Mouse (Mus musculus) erythroid progenitor cell, adult 5-6 weeks (primary cell): ENCODE results near the gene Serping1. TPM values are rescaled to one million over a fixed set of nuclear protein-coding genes. Genes with fewer than 3 reads are reported as not detected.

Source experiments
- ATAC-seq: replicated peaks from 2 replicates; pipeline ENCODE4 v1.8.0; 2016; ENCODE audit warnings: moderate number of reproducible peaks, mild to moderate bottlenecking, moderate TSS enrichment, inconsistent platforms; ENCODE audit not compliant: poor library complexity, low FRiP score, severe bottlenecking
- total RNA-seq, 2 experiments: library from RNA; stranded (forward) in 1 of 2; stranded (reverse) in 1 of 2; fragments of 150-400 nt in 1 of 2; fragments of 186-747, 209-891 nt in 1 of 2; gene quantifications; 2 replicates each; pipeline versions ENCODE4 v1.2.3 to v1.2.4; 2015 to 2017; ENCODE audit warnings: low replicate concordance in 2 of 2

Serping1 gene
- total RNA-seq, 2 experiments from 2014 or later, result 3.8 to 12.6 TPM

DNA sequence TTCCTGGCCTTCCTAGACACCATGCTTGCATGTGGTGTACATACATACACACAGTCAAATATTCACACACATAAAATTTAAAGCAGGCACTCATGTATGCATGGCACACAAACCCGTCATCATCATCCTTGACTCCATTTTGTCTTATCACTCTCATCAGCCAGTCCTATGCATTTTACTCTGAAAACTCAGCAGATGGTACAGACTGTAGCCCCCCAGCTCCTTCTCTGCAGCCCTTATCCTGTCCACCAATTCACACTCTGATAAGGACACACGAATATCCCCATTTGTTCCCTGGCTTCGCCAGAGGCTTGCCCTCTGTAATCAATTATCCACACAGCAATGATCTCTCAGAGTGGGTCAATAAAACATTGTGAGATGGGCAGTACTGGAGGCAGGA is 54.1 kb downstream of the Serping1 start:
- ATAC-seq, result no peak

DNA sequence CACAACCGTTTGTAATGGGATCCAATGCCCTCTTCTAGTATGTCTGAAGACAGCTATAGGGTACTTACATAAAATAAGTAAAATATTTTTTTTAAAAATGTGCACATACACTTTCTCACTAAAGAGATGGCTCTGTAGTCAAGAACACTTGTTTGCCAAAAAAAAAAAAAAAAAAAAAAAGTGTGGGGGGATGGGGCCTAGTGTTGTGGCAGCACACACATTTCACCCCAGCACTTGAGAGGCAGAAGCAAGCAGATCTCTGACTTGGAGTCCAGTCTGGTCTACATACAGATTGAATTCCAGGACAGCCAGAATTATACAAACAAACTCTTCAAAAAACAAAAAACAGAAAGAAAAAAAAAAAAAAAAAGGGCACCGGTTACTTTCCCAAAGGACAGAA is 54.5 kb downstream of the Serping1 start:
- no peak for ATAC-seq

DNA sequence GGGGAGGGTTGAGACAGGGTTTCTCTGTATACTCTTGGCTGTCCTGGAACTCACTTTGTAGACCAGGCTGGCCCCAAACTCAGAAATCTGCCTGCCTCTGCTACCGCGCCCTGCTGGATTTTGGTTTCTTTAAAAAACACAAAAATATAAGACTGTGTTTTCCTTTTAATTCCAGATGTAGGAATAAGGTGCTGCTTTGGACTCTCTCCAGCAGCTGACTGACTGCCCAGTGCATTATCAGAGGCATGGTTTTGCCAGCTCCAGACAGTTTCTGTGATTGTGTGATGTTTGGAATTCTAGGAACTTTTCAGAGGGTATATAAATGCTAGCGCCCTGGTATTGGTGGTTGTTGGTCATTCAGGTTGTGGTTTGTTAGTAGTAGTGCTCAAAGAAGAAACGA is 57.9 kb downstream of the Serping1 start:
- ATAC-seq, result no peak

DNA sequence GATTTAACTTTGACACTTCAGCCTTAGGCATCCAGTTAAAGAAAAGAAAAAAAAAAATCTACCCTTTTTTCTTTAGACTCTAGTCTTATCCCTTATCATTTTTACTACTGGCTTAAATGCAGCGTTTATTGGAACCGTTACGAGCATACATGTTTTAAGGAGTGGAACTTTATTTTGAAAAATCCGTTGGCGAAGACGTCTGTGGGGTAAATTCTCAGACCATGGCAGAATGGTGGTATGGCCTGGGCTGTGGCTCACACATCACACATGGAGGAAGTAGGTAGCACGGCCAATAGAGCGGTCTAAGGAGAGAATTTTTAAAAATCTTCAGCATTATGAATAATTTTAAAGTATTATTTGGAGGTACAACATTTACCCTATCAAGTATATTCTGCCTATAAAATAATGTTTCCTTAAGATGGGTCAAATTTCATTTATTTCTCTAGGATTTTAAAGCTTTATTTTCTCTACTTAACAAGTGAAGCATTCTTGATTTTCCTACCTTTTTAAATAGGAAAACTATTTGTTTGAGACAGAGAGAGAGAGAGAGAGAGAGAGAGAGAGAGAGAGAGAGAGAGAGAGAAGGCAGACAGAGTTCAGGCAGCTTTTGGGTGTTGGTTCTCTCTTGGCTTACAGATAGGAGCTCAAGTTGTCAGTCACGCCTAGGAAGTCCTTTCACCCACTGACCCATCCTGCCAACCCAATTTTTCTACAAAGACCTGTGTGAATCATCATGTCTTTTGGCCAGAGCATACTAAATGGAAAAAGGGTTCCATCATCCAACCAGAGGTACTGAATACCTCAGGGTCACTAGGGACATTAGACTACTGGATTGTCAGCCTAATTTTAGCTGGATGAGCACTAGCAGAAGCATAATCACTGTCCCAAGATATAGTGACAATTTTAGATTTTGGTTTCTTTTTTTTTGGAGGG is 58.6 kb downstream of the Serping1 start:
- ATAC-seq, result peak; percentile 48

- ATAC-seq, result peak; percentile 88
Measured at GRCm38 (mm10) chr2:84715562-84716361, 59.5 kb downstream of the Serping1 start.

Other genes with a start within 250 kb of the Serping1 start
- 11.2 and 15.1 TPM in 2 replicates for gene Ctnnd1, start 124.7 kb downstream of the Serping1 start, total RNA-seq (2015; ENCODE audit: low replicate concordance)
- 7.0 and 18.7 TPM in 2 replicates for gene Ctnnd1, start 124.7 kb downstream of the Serping1 start, total RNA-seq (2017; ENCODE audit: low replicate concordance)
- not detected in 2 replicates for gene Btbd18, start 116.4 kb downstream of the Serping1 start, total RNA-seq (2015; ENCODE audit: low replicate concordance)
- not detected in 2 replicates for gene Btbd18, start 116.4 kb downstream of the Serping1 start, total RNA-seq (2017; ENCODE audit: low replicate concordance)
- gene Selenoh, start 104.7 kb downstream of the Serping1 start, total RNA-seq (2015; ENCODE audit: low replicate concordance), result 59.8 and 66.2 TPM in 2 replicates
- gene Selenoh, start 104.7 kb downstream of the Serping1 start, total RNA-seq (2017; ENCODE audit: low replicate concordance), result 21.6 and 28.2 TPM in 2 replicates
- not detected in 2 replicates for gene Gm28635, start 97.4 kb downstream of the Serping1 start, total RNA-seq (2015; ENCODE audit: low replicate concordance)
- 1.1 TPM in 1 of 2 replicates, not detected in the other for gene Gm28635, start 97.4 kb downstream of the Serping1 start, total RNA-seq (2017; ENCODE audit: low replicate concordance)
- gene Med19, start 97.0 kb downstream of the Serping1 start, total RNA-seq (2015; ENCODE audit: low replicate concordance), result 29.3 and 36.0 TPM in 2 replicates
- 42.9 and 47.5 TPM in 2 replicates for gene Med19, start 97.0 kb downstream of the Serping1 start, total RNA-seq (2017; ENCODE audit: low replicate concordance)
- gene Tmx2, start 96.3 kb downstream of the Serping1 start, total RNA-seq (2015; ENCODE audit: low replicate concordance), result 52.4 and 74.6 TPM in 2 replicates
- gene Tmx2, start 96.3 kb downstream of the Serping1 start, total RNA-seq (2017; ENCODE audit: low replicate concordance), result 42.6 and 43.2 TPM in 2 replicates
- 67.0 and 77.5 TPM in 2 replicates for gene Zdhhc5, start 60.3 kb downstream of the Serping1 start, total RNA-seq (2015; ENCODE audit: low replicate concordance)
- 83.7 and 85.0 TPM in 2 replicates for gene Zdhhc5, start 60.3 kb downstream of the Serping1 start, total RNA-seq (2017; ENCODE audit: low replicate concordance)
- 67.4 and 70.0 TPM in 2 replicates for gene Clp1, start 48.1 kb downstream of the Serping1 start, total RNA-seq (2015; ENCODE audit: low replicate concordance)
- 26.2 and 54.4 TPM in 2 replicates for gene Clp1, start 48.1 kb downstream of the Serping1 start, total RNA-seq (2017; ENCODE audit: low replicate concordance)
- 377 and 399 TPM in 2 replicates for gene Ypel4, start 41.4 kb downstream of the Serping1 start, total RNA-seq (2015; ENCODE audit: low replicate concordance)
- gene Ypel4, start 41.4 kb downstream of the Serping1 start, total RNA-seq (2017; ENCODE audit: low replicate concordance), result 327 and 382 TPM in 2 replicates
- not detected in 2 replicates for gene Gm19426, start 31.8 kb downstream of the Serping1 start, total RNA-seq (2015; ENCODE audit: low replicate concordance)
- not detected in 2 replicates for gene Gm19426, start 31.8 kb downstream of the Serping1 start, total RNA-seq (2017; ENCODE audit: low replicate concordance)
- gene Ube2l6, start 23.4 kb upstream of the Serping1 start, total RNA-seq (2015; ENCODE audit: low replicate concordance), result 424 and 462 TPM in 2 replicates
- gene Ube2l6, start 23.4 kb upstream of the Serping1 start, total RNA-seq (2017; ENCODE audit: low replicate concordance), result 282 and 312 TPM in 2 replicates
- not detected in 2 replicates for gene Smtnl1, start 47.2 kb upstream of the Serping1 start, total RNA-seq (2015; ENCODE audit: low replicate concordance)
- not detected in 2 replicates for gene Smtnl1, start 47.2 kb upstream of the Serping1 start, total RNA-seq (2017; ENCODE audit: low replicate concordance)
- 16.8 and 17.3 TPM in 2 replicates for gene Timm10, start 51.6 kb upstream of the Serping1 start, total RNA-seq (2015; ENCODE audit: low replicate concordance)
- 6.5 TPM in 1 of 2 replicates, not detected in the other for gene Timm10, start 51.6 kb upstream of the Serping1 start, total RNA-seq (2017; ENCODE audit: low replicate concordance)
- 716 and 794 TPM in 2 replicates for gene Slc43a1, start 63.4 kb upstream of the Serping1 start, total RNA-seq (2015; ENCODE audit: low replicate concordance)
- gene Slc43a1, start 63.4 kb upstream of the Serping1 start, total RNA-seq (2017; ENCODE audit: low replicate concordance), result 395 and 487 TPM in 2 replicates
- not detected in 2 replicates for gene Rtn4rl2, start 111.3 kb upstream of the Serping1 start, total RNA-seq (2015; ENCODE audit: low replicate concordance)
- gene Rtn4rl2, start 111.3 kb upstream of the Serping1 start, total RNA-seq (2017; ENCODE audit: low replicate concordance), result not detected in 2 replicates
- 480 and 538 TPM in 2 replicates for gene Slc43a3, start 161.1 kb upstream of the Serping1 start, total RNA-seq (2015; ENCODE audit: low replicate concordance)
- 432 and 465 TPM in 2 replicates for gene Slc43a3, start 161.1 kb upstream of the Serping1 start, total RNA-seq (2017; ENCODE audit: low replicate concordance)
- gene Prg2, start 205.0 kb upstream of the Serping1 start, total RNA-seq (2015; ENCODE audit: low replicate concordance), result 91.5 and 93.5 TPM in 2 replicates
- 123 and 136 TPM in 2 replicates for gene Prg2, start 205.0 kb upstream of the Serping1 start, total RNA-seq (2017; ENCODE audit: low replicate concordance)
- gene Prg3, start 212.8 kb upstream of the Serping1 start, total RNA-seq (2015; ENCODE audit: low replicate concordance), result 3.4 and 10.1 TPM in 2 replicates
- 8.2 and 32.4 TPM in 2 replicates for gene Prg3, start 212.8 kb upstream of the Serping1 start, total RNA-seq (2017; ENCODE audit: low replicate concordance)